Mouse (Mus musculus): ENCODE data around the gene Angptl4. TPM values are rescaled to one million over a fixed set of nuclear protein-coding genes. Genes with fewer than 3 reads are reported as not detected.

Angptl4 gene
- total RNA-seq, 2 experiments from 2014 or later = 9.7 to 10.8 TPM

DNA sequence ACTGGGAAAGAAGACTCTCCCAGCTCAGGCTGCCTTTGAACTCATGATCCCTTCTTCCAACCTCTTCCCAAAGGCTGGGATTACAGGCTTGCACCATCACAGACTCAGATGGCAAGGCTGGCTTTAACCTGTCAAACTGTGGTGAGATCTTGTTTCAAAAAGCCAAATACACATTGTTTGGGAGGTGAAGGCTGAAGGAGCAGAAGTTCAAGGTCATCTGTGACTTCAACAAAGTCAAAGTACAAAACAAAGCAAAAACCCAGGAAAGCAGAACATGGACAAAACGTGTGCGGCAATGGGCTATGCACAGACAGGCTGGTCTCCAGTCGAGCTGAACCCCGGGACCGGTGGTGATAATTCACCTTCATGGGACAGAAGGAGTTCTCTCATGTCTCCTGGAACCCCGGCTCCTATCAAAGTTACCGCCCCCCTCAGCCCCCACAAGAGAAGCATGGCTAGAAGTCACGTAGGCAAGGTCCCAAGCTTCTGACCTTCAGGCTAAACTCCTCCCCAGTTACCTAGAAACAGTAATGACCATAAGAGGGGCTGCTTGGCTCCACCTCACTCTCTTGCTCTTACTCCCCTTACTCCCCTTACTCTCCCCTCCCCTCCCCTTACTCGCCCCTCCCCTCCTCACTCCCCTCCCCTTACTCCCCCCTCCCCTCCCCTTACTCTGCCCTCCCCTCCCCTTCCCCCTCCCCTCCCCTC lies 25.7 kb upstream of the Angptl4 start:
- intact Hi-C loops (cut with DNase I) = loop anchor here (10.0 kb wide), 1 partner anchor 83 kb away; no protein-coding TSS in a partner anchor
- no peak for DNase-seq

DNA sequence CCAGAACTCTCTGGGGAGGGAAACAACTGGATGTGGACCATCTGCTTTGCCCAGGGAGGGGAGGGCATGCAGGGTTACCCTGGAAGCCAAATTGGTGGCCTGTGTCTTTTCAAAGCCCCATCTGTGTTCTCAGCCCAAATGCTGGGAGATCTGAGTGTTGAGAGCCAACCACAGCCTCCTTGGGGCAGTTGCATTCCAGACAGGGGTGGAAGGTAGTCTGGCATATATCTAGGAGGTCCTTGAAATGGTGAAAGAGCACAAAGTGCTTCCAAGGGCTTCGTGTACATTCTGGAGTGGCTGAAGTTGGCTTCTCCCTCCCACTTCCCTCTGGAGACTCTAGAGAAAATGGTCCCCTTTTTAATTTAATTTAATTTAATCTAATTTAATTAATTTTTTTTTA lies 23.1 kb upstream of the Angptl4 start:
- intact Hi-C loops (cut with DNase I) = loop anchor here (10.0 kb wide), 1 partner anchor 80 kb away; no protein-coding TSS in a partner anchor
- no peak for DNase-seq

DNA sequence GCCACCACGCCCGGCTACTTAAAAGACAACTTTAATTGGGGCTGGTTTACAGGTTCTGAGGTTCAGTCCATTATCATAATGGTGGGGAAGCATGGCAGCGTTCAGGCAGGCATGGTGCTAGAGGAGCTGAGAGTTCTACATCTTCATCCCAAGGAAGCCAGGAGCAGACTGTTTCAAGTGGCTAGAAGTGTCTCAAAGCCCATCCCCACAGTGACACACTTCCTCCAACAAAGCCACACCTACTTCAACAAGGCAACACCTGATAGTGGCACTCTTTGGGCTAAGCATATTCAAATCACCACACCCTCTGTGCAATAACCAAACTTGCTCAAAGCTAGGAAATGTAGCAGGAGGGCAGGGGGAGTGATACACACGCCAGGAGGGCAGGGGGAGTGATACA lies 22.6 kb upstream of the Angptl4 start:
- DNase-seq = no peak
- intact Hi-C loops (cut with DNase I) = loop anchor here (10.0 kb wide), 1 partner anchor 79 kb away; no protein-coding TSS in a partner anchor

DNA sequence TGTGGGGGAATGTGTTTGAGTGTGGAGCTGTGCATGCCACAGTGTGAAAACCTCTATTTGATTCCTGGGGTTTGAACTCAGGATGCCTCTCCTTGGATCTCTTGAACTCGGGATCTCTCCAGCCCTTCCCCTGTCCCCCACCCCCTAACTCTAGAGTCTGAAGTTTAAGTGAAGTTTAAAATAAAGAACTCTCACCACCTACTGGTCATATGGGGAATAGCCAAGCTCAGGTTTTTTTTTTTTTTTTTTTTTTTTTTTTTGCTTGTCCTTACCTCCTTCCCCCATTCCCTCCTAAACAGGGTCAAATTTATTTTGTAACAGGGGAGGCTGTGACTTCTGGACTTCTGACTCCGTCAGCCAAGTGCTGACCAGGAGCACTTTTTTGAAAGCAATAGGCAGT lies 20.6 kb upstream of the Angptl4 start:
- intact Hi-C loops (cut with DNase I) = loop anchor here (10.0 kb wide), 1 partner anchor 77 kb away; no protein-coding TSS in a partner anchor
- no peak for DNase-seq

DNA sequence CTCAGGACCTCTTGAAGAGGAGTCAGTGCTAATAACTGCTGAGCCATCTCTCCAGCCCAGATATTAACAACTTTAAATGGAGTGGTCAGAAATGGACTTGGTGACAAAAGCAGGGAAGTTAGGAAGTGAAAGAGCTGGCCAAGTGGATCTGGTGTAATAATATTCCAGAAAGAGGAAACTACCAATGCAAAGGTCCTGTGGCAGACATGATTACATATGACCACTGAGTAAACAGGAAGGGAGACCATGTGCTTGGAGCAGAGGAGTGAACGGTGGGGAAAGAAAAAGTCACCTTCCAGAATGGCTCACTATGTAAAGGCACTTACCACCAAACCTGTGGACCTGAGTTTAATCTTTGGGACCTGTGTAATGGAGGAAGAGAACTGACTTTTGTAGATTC lies 17.6 kb upstream of the Angptl4 start:
- DNase-seq = no peak
- intact Hi-C loops (cut with DNase I) = loop anchor here (10.0 kb wide), 1 partner anchor 364 kb away; the partner anchor contains the start of gene Actl9

DNA sequence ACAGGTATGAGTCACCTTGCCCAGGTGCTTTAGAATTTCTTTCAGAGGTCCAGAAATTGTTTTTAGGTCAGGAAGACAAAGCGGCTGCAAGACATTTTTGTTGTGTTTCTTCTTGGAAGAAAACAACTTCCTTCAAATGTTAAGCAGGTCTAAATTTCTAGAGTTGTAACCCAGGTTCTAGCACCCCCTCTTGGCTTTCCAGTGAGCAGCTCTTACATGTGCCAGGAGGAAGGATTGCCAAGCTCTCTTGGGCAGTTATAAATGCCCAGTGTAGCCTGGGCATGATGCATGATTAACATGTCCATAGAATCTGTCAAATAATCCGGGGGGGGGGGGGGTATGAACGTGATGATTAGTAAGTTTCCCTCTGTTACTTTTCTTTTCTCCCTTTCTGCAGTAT lies 16.7 kb upstream of the Angptl4 start:
- intact Hi-C loops (cut with DNase I) = loop anchor here (10.0 kb wide), 1 partner anchor 364 kb away; the partner anchor contains the start of gene Actl9
- no peak for DNase-seq

DNA sequence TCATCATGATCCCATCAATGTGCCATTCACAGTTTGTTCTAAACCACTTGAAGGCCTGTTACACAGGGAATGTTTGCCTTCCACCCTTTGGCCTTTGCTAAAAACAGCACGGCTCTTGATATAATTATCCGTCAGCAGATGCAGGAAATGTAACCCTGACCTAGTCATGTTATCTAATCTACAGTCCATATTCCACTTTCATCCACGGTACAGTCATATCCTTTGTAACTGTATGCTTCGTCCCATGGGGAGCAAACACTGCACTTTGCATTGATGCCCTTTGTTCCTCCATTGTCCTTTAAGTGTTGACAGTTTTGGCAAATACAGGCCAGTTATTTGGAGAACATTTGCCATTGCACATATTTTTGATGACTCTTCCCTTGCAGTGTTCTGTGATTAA lies 7.1 kb upstream of the Angptl4 start:
- intact Hi-C loops (cut with DNase I) = no loop called here
- DNase-seq = no peak

DNA sequence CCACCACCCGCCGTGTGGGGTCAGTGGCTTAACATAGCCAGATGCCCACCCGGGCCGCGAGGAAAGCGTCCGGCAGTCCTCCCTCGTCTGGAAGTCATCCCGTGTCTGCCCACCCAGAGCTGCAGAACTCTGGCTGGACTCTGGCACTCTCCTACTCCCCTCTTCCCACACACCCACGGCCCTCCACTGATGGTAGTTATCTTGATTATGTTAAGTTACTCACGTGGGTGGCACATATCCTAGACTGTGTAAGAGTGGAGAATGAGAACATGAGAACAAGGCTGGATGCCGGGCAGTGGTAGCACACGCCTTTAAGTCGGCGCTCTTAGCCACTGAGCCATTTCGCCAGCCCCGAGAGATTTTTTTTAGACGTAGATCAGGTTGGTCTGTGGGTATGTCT lies 4.7 kb upstream of the Angptl4 start:
- no peak for DNase-seq
- intact Hi-C loops (cut with DNase I) = no loop called here

DNA sequence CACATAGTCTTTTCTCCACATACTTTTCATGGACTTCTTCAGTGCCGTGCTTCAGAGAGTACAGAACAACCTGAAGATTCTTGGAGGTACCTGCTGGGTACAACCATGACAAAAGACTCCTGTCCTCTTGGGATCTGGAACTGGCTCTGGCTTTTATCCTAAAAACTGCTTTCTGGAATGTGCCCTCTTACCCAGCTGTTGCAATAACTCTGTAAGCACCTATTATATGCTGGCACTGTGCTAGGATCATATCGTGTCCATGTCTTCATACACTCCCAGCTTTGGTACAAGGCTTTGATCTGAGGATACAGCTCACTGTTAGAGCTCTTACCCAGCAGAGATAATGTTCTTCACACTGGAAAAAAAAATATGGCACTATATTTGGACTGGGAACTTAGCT lies 3.3 kb upstream of the Angptl4 start:
- intact Hi-C loops (cut with DNase I) = no loop called here
- no peak for DNase-seq

DNA sequence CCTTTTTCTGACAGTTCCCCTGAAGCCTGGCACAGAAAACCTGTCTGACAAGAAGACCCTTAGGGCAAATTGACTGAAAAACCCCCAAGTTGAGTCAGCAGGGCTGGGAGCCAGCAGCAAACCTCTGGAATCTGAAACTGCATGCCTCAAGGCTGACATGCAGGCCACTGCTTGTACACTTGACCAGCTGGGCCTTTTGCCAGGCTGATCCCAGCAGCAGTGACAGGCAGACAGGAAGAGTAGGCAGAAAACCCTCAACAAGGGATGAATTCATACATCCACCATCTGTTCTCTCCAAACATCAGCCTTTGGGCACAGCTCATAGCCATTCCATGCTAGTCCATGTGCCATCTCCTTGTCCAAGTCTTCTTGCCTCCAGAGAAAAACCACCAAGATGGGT lies 1.8 kb upstream of the Angptl4 start:
- intact Hi-C loops (cut with DNase I) = no loop called here
- DNase-seq = peak; percentile 67

DNA sequence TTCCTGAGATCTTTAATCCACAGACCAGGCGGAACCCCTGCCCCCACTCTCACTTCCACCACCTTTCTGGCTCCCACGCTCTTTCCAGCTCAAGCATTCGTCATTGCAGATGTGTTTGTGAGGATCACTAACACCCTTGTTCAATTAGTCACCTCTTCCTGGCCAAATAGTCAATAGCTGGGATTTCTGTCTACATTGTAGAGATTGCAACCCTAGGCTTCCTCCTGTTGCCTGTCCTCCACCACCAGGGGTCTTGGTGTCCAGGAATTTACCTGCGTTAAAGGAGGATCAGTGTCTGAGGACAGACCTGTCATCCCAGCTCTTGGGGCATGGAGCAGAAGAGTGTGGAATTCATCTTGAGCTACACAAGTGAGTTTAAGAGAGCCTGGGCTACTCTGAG lies 437 bp upstream of the Angptl4 start:
- DNase-seq = no peak
- intact Hi-C loops (cut with DNase I) = no loop called here

DNA sequence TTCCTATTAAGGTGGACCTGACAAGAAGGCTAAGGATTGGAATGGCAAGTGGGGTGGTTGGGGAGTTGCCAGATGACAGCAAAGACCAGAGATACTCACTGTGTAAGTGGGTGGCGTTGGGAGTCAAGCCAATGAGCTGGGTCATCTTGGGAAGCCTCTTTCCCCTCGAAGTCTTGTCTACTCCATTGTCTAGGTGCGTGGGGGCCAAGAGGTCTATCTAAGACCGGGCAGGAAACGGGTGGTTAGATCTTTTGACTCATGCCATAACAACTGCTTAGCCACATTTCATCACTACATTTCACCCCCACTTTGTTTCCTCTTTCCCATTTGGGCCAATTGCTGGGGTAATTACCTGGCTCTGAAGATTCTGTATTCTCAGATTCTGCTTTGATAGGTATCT lies 1.2 kb downstream of the Angptl4 start:
- DNase-seq = peak; percentile 38
- intact Hi-C loops (cut with DNase I) = no loop called here

DNA sequence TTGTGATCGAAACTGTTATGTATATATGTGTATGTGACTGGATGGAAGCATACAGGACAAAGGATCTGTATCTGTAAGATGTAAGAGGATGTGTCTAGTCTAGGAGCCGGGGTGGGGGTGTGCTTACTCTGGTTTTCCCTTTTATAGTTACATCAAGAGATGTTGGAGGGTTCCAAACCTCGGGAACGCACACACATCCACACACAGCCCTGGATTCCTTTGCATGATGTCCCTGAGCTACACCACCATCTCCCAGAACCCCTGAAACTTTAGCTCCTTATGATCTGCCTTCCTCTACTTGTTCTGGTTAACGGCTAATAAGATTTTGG lies 1.7 kb downstream of the Angptl4 start:
- intact Hi-C loops (cut with DNase I) = no loop called here
- DNase-seq = no peak

DNA sequence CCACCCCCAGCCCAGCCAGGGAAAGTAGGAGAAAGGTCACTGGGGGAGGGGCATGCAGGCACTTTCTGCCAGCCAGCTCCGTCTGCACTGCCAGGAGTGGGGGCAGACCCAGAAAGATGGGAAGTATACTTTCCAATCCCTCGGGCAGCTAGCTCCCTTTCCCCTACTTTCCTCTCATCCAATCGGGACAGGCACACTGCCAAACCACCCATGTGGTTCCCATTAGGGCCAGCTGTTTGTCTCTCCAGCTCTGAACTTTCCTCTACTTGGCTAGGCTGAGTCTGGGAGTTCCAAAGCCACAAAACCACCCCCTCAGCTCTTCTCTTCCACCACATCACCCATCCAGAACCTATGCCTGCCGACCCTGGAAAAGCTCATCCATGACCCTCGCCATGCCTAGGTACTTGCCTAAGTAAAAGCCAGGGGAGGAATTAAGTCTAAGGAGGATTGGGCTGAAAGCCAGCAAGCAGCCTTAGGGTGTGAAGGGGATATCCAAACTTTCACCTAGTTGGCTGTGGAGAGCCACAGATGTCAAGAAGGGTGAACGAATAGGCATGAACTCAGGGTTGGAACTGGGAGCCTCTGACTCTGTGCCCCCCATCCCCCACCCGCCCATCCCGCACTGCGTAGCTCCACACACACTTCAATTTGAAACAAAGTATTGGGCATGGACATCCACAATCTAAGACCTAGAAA lies 2.2 kb downstream of the Angptl4 start:
- intact Hi-C loops (cut with DNase I) = no loop called here
- DNase-seq = peak; percentile 94

DNA sequence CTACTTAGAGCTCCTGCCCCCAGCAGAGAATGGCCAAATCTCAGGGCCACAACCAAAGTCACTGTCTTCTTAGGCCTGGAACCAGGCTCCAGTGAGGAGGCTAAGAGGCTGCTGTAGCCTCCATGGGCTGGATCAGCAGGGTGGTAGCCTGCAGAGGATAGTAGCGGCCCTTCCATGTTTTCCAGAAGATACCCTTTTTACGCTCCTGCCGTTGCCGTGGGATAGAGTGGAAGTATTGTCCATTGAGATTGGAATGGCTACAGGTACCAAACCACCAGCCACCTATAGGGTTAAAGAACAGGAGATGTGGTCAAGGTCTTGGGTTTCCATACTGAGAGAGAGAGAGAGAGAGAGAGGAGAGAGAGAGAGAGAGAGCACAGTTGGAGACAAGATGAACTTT lies 6.3 kb downstream of the Angptl4 start:
- intact Hi-C loops (cut with DNase I) = no loop called here

DNA sequence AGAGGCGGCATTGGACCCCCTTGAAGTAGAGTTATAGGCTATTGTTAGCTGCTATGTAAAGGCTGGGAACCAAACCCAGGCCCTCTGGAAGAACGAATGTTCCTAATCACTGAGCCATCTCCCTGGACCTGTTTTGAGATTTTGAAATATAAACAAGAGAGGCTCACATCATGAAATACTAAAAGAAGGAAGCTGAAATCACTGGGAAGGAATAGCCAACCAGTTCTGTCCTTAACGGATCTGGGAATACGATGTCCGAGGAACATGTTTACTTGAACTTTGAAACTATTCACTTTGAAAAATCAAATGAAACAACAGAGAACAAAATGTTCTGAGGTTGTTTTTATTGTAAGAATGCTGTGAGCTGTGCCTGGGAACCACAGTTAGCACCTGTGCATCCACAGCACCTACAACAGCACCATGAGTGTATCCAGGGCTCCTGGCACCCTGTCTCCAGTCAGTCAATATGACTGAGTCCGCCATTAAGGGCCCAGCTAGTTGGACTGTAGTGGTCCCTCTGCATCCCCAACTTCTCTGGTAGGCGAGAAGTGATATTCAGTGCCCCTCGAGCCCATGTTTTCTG lies 7.0 kb downstream of the Angptl4 start:
- DNase-seq = no peak
- intact Hi-C loops (cut with DNase I) = no loop called here

More for the DNA sequence above, 6.3 kb downstream of the Angptl4 start:
- DNase-seq = no peak

DNA sequence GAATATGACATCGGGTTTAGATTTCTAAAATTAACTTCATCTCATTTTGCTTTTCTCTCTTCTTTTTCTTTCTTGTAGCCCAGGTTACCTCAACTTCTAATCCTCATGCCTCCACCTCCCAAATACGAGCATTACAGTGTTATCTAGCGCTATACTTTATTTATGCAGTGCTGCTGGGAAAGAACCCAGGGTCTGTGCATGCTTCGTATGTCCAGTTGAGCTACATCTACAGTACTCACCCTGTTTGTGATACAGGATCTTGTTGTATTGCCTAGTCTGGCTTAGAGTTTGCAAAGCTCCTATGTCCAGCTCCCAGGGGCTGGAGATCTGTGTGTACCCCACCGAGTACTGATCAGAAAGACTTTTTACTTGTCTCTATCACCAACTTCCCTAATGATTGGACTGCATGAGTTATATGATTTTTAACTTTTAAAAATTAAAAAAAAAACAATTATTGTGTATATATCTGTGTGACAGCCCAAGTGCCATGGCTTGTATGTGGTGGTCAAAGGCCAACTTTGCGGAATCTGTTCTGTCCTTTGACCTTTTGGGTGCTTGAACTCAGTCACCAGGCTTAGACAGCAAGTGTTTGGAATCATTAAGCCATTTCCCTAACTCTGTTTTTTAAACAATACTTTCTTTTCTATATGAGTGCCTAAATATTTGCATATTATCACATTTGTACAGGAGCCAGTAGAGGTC lies 7.6 kb downstream of the Angptl4 start:
- intact Hi-C loops (cut with DNase I) = no loop called here
- no peak for DNase-seq

DNA sequence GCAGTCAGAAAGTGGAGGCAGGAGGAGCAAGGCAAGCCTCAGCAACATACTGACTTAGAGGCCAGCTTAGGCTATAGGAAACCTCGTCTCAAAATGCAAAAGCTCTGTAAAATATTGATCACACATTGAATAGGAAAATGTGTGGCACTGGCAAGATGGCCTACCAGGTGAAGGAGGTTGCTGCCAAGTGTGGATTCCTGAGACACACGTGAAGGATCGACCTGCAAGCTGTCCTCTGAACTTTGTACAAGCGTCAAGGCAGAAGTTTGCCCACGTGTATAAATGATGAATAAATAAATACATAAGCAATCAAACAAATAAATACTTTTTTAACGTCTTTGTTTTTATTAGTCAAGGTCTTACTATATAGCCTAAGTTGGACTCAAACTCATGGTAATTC lies 8.2 kb downstream of the Angptl4 start:
- DNase-seq = no peak
- intact Hi-C loops (cut with DNase I) = no loop called here

DNA sequence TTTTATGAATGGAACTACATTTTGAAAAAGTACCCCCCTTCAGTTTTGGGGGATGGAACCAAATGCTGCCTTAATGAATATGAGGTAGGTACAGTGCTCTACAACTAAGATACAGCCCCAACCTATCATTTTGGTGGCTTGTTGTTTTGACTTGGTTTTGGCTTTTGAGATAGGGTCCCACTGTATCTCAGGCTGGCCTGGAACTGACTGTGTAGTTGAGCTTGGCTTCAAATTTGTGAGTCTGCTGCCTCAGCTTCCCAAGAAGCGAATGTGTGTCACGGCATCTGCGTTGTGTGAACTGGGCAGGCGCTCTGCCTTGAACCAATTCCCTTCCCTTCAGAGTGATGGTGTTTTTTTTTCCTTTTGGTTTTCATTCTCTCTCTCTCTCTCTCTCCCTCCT lies 10.0 kb downstream of the Angptl4 start:
- no peak for DNase-seq
- intact Hi-C loops (cut with DNase I) = no loop called here

DNA sequence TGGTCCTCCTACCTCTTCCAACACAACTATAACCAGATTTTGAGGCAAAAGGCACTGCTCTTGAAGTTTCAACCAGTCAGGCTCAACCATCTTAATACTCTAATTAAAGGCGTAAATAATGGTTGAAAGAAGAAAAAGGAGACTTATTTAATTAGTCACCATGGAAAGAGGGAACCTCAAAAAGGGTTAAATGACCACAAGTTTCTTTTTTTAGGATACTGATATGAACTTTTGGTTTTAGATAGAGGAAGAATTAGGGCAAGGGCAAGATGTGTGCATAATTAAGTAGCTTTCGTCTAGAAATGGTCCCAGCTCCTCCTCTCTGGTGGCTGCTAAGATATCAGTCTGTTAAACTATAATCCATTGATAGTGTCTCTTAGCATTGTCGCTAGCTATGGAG lies 15.2 kb downstream of the Angptl4 start:
- no peak for DNase-seq
- intact Hi-C loops (cut with DNase I) = no loop called here

All from left cerebral cortex, postnatal 4 days (tissue).